Mouse (Mus musculus) midbrain, embryonic 13.5 days (tissue): ENCODE measurements around the gene Tbx6. TPM values are rescaled to one million over a fixed set of nuclear protein-coding genes. Genes with fewer than 3 reads are reported as not detected.
A peak's percentile ranks its signal among the peaks of the same experiment; 100 is the strongest.

Experiments
- ATAC-seq: fragments of 200-750 bp; cut with Nextera tagmentation; 2 replicates; pipeline ENCODE4 v1.8.0; 2017; ENCODE audit warnings: mild to moderate bottlenecking, moderate TSS enrichment, moderate library complexity
- H3K27ac ChIP-seq: fragments of 300-500 bp; sonication (generic); 2 replicates; pipeline ENCODE4 v1.5.1; 2015; ENCODE audit warnings: inconsistent platforms, mild to moderate bottlenecking, moderate library complexity
- H3K27me3 ChIP-seq: fragments of 300-500 bp; sonication (generic); 2 replicates; pipeline ENCODE4 v1.6.1; 2015; ENCODE audit warnings: mild to moderate bottlenecking, inconsistent platforms
- H3K36me3 ChIP-seq: fragments of 300-500 bp; sonication (generic); 2 replicates; pipeline ENCODE4 v1.6.1; 2015; ENCODE audit warnings: mild to moderate bottlenecking, inconsistent platforms
- H3K4me1 ChIP-seq: fragments of 300-500 bp; sonication (generic); replicated peaks from 2 replicates; pipeline ENCODE4 v1.6.1; 2015; ENCODE audit warnings: inconsistent platforms
- H3K4me2 ChIP-seq: fragments of 300-500 bp; sonication (generic); replicated peaks from 2 replicates; pipeline ENCODE4 v1.6.1; 2015; ENCODE audit warnings: moderate library complexity, mild to moderate bottlenecking, inconsistent platforms
- H3K4me3 ChIP-seq: fragments of 300-500 bp; sonication (generic); replicated peaks from 2 replicates; pipeline ENCODE4 v1.5.1; 2015; ENCODE audit warnings: mild to moderate bottlenecking, inconsistent platforms
- H3K9ac ChIP-seq: fragments of 300-500 bp; sonication (generic); replicated peaks from 2 replicates; pipeline ENCODE4 v1.6.1; 2015; ENCODE audit warnings: mild to moderate bottlenecking, inconsistent platforms
- H3K9me3 ChIP-seq: fragments of 300-500 bp; sonication (generic); 2 replicates; pipeline ENCODE4 v1.6.1; 2016; ENCODE audit warnings: mild to moderate bottlenecking, inconsistent platforms
- WGBS: fragments of 180-500 bp; shearing (Covaris S2); methylation state at CpG from one replicate; pipeline ENCODE4 v1.1.7; 2015; 5-methylcytosine and 5-hydroxymethylcytosine counted together
- polyA plus RNA-seq: library from polyadenylated mRNA; unstranded; fragments of >200 nt; fragmentation: Nextera tagmentation; extraction: Ambion mirVana; gene quantifications from 2 replicates; pipeline ENCODE4 v1.2.1, GENCODE M21; 2015

The Tbx6 gene
- 0.36 and 0.49 TPM in 2 replicates for polyA plus RNA-seq

DNA sequence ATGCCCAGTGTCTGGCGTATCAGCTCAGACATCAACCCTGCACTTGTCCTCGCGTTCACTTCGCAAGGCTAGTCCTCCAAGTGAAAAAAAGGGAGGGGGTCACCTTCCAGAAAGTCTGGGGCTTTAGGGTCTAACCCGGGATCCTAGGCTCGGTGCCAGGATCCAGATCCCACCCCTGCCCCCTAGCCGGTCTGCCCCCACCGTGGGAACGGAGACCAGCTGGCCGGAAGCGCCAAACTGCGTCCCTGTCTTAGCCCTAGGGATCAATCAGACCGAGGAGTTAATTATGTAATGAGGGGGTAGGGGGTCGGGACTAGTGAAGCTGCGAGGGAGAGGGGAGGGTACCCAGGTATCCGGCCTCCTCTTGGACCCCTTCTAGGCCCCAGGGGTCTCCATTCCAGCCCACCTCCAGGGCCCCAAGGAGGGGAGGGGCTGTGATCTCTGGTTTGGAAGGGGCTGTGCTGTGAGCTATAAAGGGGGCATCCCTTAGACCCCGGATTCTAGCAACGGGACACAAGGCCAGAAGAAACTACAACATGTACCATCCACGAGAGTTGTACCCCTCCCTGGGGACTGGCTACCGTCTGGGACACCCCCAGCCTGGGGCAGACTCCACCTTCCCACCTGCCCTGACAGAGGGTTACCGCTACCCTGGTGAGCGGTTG is at the start of gene Tbx6:
Gene Tbx6, plus strand, starts transcription at position 513 of the 665 bp plus-strand sequence.
- ATAC-seq = peak; percentile 18
- peak within 1 kb of the TSS; percentile 64 for H3K9ac ChIP-seq
- H3K4me1 ChIP-seq = peaks cover 45% of the 10 kb centered on the region
- H3K27me3 ChIP-seq = no peaks in the 10 kb centered on the region
- H3K4me3 ChIP-seq = peak within 1 kb of the TSS; percentile 40
- no peaks in the 10 kb centered on the region for H3K9me3 ChIP-seq
- peak within 1 kb of the TSS; percentile 79 for H3K27ac ChIP-seq
- peak within 1 kb of the TSS; percentile 71 for H3K4me2 ChIP-seq
- 8% methylated on average over 22 of the region's 22 CpGs for WGBS
- peaks cover 25% of the 10 kb centered on the region for H3K36me3 ChIP-seq

DNA sequence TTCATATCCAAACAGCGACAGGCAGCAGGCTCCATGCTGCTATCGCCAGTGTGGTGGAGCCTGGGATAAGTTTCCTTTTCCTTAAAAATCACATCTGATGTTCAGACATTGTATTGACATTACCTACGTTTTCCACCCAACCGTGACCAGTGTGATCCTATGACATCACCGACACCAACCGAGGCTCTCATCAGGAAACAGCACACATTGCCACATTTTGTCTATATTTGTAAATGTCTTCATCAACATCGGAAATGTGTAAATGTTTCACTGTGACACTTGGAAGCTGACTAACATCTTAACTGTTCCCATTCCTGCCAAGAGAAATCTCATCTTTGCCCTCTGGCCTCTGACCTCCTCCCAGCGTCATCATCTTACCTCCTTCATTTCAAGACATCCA is 45.2 kb upstream of the Tbx6 start:
- no peak for ATAC-seq
- Histone ChIP-seq H3K4me3 (no peak overlapping the region), H3K4me2 (no peak overlapping the region), H3K4me1 (peaks cover 9% of the 10 kb centered on the region; the same call in 1 of the 2 replicates), H3K27ac (no peak overlapping the region), H3K9ac (no peak overlapping the region), H3K27me3 (no peaks in the 10 kb centered on the region), H3K9me3 (no peaks in the 10 kb centered on the region), H3K36me3 (no peaks in the 10 kb centered on the region)
- 89% methylated on average over 8 of the region's 8 CpGs for WGBS

DNA sequence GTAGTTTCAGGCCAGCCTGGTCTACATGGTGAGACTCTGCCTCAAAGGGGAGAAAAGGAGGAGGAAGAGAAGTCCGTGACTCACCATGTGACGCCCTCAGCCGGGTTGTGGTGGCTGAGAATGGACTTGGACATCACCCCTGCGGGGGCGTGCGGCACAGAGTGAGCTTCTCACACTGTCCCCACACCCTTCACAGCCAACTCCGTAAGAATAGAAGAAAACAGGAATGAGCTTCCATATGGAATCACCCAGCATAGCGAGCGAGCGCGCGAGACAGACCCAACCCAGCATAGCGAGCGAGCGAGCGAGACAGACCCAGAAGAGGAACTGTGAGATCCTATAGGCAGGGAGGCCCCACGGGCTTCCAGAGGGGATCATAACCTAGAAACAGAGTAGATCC is 41.7 kb upstream of the Tbx6 start:
- H3K27ac ChIP-seq = no peak overlapping the region
- WGBS = 86% methylated on average over 17 of the region's 17 CpGs
- no peaks in the 10 kb centered on the region for H3K9me3 ChIP-seq
- no peak for ATAC-seq
- no peaks in the 10 kb centered on the region for H3K36me3 ChIP-seq
- no peaks in the 10 kb centered on the region for H3K27me3 ChIP-seq
- H3K4me3 ChIP-seq = no peak overlapping the region
- H3K9ac ChIP-seq = no peak overlapping the region
- peaks cover 9% of the 10 kb centered on the region; the same call in 1 of the 2 replicates for H3K4me1 ChIP-seq
- H3K4me2 ChIP-seq = no peak overlapping the region

DNA sequence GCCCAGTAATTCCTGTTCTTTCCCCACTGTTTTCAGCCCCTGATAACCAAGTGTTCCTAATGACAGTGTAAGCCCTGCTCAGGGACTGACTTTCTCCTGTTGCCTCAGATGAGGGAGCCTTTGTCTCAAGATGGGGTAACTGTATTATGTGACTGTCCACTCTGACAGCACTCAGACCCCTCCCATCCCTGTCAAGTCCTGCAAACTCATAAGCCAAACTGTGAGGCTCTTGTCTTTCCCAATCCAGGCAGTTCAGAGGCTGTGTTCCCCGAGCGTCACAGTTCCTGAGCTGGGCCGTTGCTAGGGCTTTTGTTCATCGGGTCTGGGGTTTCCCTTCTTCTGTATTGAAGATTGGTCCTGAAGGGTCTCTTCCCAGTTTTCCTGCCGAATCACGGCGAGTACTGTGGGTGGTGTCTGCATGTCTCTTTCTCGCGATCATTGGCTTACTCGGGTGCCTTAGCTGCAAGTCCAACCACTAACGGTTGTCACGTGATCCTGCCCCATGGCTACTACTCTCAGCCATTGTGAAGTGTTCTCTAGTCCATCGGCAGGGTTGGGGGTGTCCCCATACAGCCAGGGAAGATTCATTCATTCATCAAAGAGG is 41.0 kb upstream of the Tbx6 start:
- no peak overlapping the region for H3K4me2 ChIP-seq
- ATAC-seq = no peak

DNA sequence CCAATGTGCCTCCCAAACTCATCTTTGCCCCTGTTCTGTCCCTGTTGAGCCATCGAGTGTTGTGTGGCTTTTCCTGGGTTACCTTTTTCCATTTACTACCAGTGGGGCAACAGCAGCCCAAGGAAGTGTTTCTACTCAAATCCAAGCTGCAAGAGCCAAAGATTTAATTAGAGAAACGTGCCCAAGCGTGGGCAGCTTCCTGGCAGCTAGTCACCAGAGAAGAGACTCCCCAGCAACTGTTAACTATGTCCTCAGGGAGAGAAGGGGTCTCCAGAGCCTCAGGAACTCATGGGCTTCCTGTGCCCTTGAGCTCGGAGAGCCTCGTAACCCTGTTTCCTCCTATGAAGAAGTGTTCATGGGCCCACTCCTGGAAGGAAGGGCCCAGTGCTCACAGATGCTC is 40.3 kb upstream of the Tbx6 start:
- no peak overlapping the region for H3K27ac ChIP-seq
- H3K36me3 ChIP-seq = no peaks in the 10 kb centered on the region
- H3K4me2 ChIP-seq = no peak overlapping the region
- 86% methylated on average over 5 of the region's 5 CpGs for WGBS
- no peaks in the 10 kb centered on the region for H3K9me3 ChIP-seq
- H3K4me1 ChIP-seq = peaks cover 9% of the 10 kb centered on the region; the same call in 1 of the 2 replicates
- H3K27me3 ChIP-seq = no peaks in the 10 kb centered on the region
- no peak overlapping the region for H3K9ac ChIP-seq
- no peak for ATAC-seq
- H3K4me3 ChIP-seq = no peak overlapping the region

More for the DNA sequence above, 41.0 kb upstream of the Tbx6 start:
- Histone ChIP-seq H3K36me3 (no peaks in the 10 kb centered on the region), H3K27ac (no peak overlapping the region), H3K4me1 (peaks cover 9% of the 10 kb centered on the region; the same call in 1 of the 2 replicates), H3K9ac (no peak overlapping the region), H3K27me3 (no peaks in the 10 kb centered on the region), H3K4me3 (no peak overlapping the region), H3K9me3 (no peaks in the 10 kb centered on the region)
- 70% methylated on average over 13 of the region's 13 CpGs for whole genome bisulfite sequencing

DNA sequence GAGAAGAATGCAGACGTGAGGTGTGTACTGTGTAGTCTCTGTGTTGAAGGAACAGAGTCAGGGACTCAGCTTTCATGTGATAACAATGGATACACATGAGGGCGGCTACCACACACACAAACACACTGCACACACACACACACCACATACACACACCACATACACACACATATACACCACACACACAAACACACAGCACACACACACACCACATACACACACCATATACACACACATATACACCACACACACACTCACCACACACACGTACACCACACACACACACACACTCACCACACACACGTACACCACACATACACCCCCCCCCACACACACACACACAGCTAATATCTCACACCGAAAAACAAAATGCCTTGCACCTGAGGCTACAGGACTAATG is 39.8 kb upstream of the Tbx6 start:
- H3K27me3 ChIP-seq = no peaks in the 10 kb centered on the region
- no peak overlapping the region for H3K4me3 ChIP-seq
- H3K36me3 ChIP-seq = no peaks in the 10 kb centered on the region
- peaks cover 9% of the 10 kb centered on the region; the same call in 1 of the 2 replicates for H3K4me1 ChIP-seq
- no peak overlapping the region for H3K4me2 ChIP-seq
- no peak for ATAC-seq
- H3K27ac ChIP-seq = no peak overlapping the region
- no peak overlapping the region for H3K9ac ChIP-seq
- no peaks in the 10 kb centered on the region for H3K9me3 ChIP-seq
- 85% methylated on average over 5 of the region's 5 CpGs for WGBS

DNA sequence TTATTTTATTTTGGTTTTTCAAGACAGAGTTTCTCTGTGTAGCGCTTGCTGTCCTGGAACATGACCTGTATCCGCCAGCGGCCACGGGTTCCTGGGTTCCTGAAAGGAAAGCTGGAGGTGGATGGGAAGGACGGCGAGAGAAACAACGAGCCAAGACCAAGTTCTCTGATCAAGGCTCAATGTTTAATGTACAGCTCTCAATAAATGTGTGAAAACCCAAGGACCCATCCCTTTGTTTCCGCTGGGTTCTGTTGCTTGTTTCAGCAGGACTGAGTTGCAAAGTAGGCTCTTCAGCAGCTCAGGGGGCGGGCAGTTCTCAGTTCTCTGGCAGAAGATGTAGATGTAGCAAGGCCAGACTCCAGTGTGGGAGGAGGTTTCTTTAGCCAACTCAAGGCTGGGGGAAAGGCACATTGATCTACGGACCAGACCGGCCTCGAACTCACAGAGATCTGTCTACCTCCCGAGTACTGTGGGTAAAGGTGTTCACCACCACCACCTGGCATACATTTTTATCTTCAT is 39.3 kb upstream of the Tbx6 start:
- Histone ChIP-seq H3K4me1 (peaks cover 9% of the 10 kb centered on the region; the same call in 1 of the 2 replicates), H3K4me3 (no peak overlapping the region), H3K9me3 (no peaks in the 10 kb centered on the region), H3K36me3 (no peaks in the 10 kb centered on the region), H3K27ac (no peak overlapping the region), H3K9ac (no peak overlapping the region), H3K27me3 (no peaks in the 10 kb centered on the region), H3K4me2 (no peak overlapping the region)
- WGBS = 93% methylated on average over 13 of the region's 13 CpGs
- ATAC-seq = no peak

DNA sequence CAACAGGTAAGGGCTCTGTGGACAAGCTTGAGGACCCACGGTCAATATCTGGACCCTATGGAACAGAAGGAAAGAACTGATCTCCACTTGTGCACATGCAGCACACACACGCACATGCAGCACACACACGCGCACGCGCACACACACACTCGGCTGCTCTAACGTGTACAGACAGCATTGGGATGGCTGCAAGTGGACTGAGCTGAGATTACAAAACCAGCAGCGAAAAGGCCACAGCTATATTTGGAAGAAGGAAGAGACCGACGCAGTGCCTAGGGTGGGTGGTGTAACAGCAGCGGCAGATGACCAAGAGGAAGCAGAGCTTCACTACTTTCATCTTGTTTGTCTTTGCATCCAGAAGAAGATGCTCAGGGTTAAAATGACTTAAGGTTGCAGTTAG is 35.2 kb upstream of the Tbx6 start:
- H3K36me3 ChIP-seq = no peaks in the 10 kb centered on the region
- H3K27ac ChIP-seq = no peak overlapping the region
- no peaks in the 10 kb centered on the region for H3K27me3 ChIP-seq
- 93% methylated on average over 12 of the region's 12 CpGs for WGBS
- H3K9ac ChIP-seq = no peak overlapping the region
- no peak for ATAC-seq
- no peak overlapping the region for H3K4me2 ChIP-seq
- no peak overlapping the region for H3K4me3 ChIP-seq
- no peaks in the 10 kb centered on the region for H3K4me1 ChIP-seq
- no peaks in the 10 kb centered on the region for H3K9me3 ChIP-seq

DNA sequence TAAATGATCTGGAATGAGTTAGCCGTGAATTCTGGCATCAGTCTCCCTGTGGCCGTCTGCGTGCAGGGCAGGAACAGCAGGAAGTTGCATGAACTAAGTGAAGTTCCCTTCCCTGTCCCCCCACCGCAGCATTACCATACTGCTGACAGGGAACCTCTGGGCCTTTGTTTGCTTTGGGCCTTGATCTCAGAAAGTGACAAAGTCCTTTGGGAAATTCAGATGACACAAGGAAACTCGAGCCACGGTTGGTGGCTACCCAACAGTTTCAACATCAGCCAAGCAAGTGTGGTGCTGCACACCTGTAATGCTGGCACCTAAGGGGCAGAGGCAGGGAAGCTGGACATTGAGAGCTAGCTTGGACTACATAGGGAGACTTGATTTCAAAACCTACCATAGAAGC is 34.5 kb upstream of the Tbx6 start:
- Histone ChIP-seq H3K4me1 (no peaks in the 10 kb centered on the region), H3K27ac (no peak overlapping the region), H3K9ac (no peak overlapping the region), H3K36me3 (no peaks in the 10 kb centered on the region), H3K9me3 (no peaks in the 10 kb centered on the region), H3K27me3 (no peaks in the 10 kb centered on the region), H3K4me2 (no peak overlapping the region), H3K4me3 (no peak overlapping the region)
- WGBS = 56% methylated on average over 6 of the region's 6 CpGs
- no peak for ATAC-seq

DNA sequence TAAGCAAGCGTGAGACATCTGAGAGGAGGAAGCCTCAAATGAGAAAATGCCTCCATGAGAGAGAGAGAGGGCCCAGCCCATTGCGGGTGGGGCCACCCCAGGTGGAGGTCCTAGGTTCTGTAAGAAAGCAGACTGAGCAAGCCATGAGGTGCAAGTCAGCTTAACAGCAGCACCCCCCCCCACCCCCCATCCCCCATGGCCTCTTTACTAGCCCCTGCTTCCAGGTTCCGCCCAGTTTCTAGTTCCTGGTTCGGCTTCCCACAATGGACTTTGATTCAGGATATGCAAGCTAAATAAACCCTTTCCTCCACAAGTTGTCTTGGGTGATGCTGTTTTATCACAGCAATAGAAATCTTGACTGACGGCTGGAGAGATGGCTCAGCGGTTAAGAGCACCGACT is 32.5 kb upstream of the Tbx6 start:
- Histone ChIP-seq H3K4me1 (no peaks in the 10 kb centered on the region), H3K9ac (no peak overlapping the region), H3K27me3 (no peaks in the 10 kb centered on the region), H3K9me3 (no peaks in the 10 kb centered on the region), H3K27ac (no peak overlapping the region), H3K4me2 (no peak overlapping the region), H3K4me3 (no peak overlapping the region), H3K36me3 (no peaks in the 10 kb centered on the region)
- 81% methylated on average over 7 of the region's 7 CpGs for WGBS
- no peak for ATAC-seq

DNA sequence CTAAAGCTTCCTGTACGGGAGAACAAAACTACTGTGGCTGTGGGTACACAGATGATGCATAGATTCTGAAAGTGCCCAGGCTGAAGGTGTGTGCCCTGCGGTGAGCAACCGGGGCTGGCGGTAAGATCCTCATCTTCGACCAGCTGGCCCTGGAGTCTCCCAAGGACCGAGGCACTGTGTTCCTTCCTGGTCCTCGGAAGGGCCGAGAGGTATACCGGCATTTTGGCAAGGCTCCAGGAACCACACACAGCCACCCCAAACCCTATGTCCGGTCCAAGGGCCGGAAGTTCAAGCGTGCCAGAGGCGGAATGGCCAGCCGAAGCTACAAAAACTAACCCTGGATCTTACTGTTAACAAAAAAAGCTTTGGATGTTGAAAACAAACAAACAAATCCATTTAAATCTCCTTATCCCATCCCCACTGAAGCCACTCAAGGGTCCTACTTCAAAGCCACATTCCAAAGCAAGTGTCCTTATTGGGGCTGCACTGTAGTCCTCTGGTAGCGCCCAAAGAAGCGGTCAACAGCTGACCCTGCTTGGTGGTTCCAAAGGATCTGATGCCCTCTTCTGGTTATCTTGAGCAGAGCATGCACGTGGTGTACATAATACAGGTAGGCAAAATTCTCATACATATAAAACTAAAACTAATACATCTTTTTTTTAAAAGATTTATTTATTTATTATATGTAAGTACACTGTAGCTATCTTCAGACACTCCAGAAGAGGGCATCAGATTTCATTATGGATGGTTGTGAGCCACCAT is 31.5 kb upstream of the Tbx6 start:
- WGBS = 96% methylated on average over 17 of the region's 17 CpGs
- Histone ChIP-seq H3K4me3 (no peak overlapping the region), H3K9ac (no peak overlapping the region)

DNA sequence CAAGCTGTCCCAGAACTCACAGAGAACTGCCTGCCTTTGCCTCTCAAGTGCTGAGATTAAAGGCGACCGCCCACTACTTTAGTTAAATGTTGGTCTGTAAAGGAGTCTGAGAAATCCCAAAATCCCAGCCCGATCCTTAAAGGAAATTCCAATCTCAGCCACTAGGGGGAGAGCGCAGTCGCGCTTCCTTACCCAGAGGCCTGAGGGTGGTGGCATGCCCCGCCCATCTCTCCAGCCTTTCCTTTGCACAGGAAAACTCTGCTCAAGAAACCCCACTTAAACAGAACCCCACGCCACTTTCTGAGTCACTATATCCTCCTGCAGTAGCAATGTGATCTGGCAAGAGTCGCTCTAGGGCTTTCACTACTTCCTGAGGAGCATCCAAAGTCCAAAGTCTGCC is 26.4 kb upstream of the Tbx6 start:
- Histone ChIP-seq H3K4me1 (peaks cover 3% of the 10 kb centered on the region), H3K4me2 (no peak overlapping the region), H3K4me3 (no peak overlapping the region), H3K27me3 (no peaks in the 10 kb centered on the region), H3K27ac (no peak overlapping the region), H3K36me3 (no peaks in the 10 kb centered on the region), H3K9ac (no peak overlapping the region), H3K9me3 (no peaks in the 10 kb centered on the region)
- whole genome bisulfite sequencing = 2% methylated on average over 9 of the region's 9 CpGs
- peak; percentile 65 for ATAC-seq

More for the DNA sequence above, 31.5 kb upstream of the Tbx6 start:
- no peak overlapping the region for H3K27ac ChIP-seq
- H3K9me3 ChIP-seq = no peaks in the 10 kb centered on the region
- H3K36me3 ChIP-seq = no peaks in the 10 kb centered on the region
- no peak overlapping the region for H3K4me2 ChIP-seq
- ATAC-seq = no peak
- H3K27me3 ChIP-seq = no peaks in the 10 kb centered on the region
- no peaks in the 10 kb centered on the region for H3K4me1 ChIP-seq
